Mouse (Mus musculus): Measurements from ENCODE around the gene 1110008P14Rik.
A peak's percentile ranks its signal among the peaks of the same experiment; 100 is the strongest.

The 1110008P14Rik gene

DNA sequence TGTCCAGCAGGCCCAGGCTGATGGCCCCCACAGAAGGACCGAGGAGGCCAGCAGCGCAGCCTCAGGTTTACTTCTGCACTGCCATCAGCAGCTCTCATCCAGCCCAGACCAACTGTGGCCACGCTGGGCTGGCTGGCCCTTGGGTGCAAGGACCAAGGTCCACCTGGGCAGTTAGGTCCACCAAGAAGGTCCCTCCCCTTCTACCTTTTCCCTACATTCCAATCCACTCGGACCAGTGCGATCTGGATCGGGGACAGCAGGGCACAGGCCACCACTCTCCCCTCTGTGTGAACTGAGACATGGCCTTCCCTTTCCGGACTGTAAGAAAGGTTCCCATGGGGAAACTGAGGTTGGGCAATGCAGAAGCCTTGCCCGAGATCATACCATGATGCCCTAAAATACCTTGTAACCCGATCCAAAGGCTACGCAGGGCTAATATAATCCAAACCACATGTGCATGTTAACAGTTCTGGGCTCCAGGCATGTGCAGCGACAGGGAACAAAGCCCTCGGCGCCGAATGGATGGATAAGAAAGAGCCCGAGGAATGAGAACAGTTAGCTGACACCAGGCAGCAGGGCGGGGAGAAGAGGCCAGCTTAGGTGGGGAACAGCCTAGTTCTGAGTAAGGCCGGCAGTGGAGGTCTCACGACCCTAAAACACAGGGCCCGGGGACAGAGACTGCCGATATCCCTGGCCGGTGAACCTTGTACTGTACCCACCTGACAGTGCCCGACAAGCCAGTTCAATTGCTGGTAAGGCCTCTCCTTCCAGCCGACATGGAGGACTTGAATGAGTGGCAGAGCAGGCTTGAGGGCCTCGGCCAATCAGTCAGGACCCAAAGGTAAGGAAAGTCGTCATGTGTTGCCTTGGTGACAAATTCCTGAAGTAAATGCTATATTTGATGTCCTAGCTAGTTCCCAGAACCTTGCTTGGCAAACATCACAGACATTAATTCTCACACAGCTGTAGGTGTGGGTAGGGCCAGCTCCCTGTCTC is 27.0 kb upstream of the 1110008P14Rik start:
- no peak for DNase-seq (ENCODE audit: low spot score)

GRCm38 (mm10) chr2:32407144-32407824 is 25.5 kb upstream of the 1110008P14Rik start:
- no peak for DNase-seq (ENCODE audit: low spot score)

DNA sequence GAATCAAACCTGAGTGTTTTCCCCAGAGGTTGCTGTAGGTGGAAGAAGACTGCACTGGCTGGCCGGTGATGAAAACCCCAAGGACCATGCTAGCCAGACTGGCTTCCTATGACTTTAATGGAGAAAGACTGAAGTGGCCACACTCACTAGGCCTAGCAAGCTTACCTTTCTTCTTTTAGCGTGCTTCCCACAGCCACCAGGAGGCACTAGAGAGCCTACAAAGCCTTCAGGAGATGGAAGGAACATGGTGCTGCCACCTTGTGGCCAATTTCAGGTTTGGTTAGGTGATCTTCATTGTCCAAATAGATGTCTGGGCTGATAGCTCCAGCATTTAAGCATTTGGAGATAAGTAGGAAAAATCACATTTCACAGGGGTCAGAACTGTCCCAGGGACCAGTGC is 22.9 kb upstream of the 1110008P14Rik start:
- peak; percentile 98 for DNase-seq (ENCODE audit: low spot score)

DNA sequence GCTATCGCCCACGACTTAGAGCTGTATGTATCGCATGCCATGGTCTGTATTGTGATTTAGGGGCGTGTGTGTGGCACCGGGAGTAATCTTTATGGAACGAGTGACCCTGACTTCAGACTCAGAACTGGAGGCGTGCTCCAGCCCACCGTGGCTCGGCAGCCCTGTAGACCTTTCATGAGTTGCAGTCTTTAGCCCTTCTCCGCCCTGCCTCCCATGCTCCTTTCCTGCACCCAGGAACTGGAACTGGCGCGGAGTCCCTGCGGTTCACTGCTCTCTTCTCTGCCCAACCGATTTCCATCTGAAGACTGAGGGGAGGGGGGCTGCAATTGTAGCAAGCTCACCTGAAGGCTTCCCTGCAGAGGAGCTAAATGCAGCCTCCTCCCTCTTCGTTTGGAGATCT is 15.0 kb upstream of the 1110008P14Rik start:
- DNase-seq (ENCODE audit: low spot score), result no peak

GRCm38 (mm10) chr2:32395946-32396621 is 14.3 kb upstream of the 1110008P14Rik start:
- peak; percentile 83 for DNase-seq (ENCODE audit: low spot score)

DNA sequence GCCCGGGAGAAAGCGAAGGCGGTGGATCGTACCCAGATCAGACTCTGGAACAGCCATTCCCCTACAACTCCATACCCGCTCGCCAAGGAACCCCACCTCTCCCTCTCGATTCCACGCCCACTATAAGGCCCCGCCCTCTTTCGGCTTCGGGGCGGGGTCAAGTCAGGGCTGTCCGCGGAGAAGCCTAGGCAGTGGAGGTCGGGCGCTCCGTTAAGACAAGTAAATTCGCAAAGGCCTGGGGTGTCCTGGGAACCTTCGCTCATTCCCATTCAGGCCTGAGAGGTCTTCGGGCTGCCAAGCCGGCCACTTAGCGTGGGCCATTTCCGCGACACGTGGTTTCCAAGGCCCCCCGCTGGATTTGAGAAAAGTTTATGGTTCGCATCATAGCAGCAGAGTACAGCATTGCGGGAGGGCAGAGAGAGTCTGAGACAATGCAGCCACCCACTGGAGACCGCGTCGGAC is 13.8 kb upstream of the 1110008P14Rik start, which contains the start of gene Ptges2:
TSS of gene Ptges2 (plus strand) at position 413 of the 462 bp plus-strand sequence.
- DNase-seq (ENCODE audit: low spot score), result peak; percentile 93

GRCm38 (mm10) chr2:32394973-32395372 is 13.2 kb upstream of the 1110008P14Rik start:
- DNase-seq (ENCODE audit: low spot score), result peak; percentile 59

DNA sequence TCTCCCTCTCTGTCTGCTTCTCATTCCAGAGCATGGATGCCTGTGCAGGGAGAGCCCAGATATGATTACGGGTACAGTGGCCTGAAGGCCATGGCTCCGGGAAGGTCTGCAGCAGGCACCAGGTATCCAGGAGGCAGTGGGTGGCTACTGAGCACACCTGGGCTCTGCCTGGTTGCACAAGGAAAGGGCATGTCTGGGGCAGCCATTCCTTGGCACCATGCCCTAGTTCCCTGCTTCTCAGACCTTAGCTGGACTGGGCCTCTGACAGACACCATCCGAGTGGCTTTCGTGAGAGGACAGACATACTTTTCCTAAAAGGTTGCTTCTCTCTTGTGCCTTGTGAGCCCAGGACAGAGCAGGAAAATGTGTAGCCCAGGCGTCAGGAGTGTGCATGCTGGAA is 10.3 kb upstream of the 1110008P14Rik start:
- DNase-seq (ENCODE audit: low spot score), result no peak

GRCm38 (mm10) chr2:32390871-32391270 is 9.1 kb upstream of the 1110008P14Rik start:
- DNase-seq (ENCODE audit: low spot score), result no peak

GRCm38 (mm10) chr2:32389157-32389556 is 7.4 kb upstream of the 1110008P14Rik start:
- no peak for DNase-seq (ENCODE audit: low spot score)

GRCm38 (mm10) chr2:32387706-32388490 is 6.2 kb upstream of the 1110008P14Rik start, which contains the start of gene Lcn2:
TSS of gene Lcn2 (minus strand) at chr2:32388252.
- DNase-seq (ENCODE audit: low spot score), result no peak

GRCm38 (mm10) chr2:32382689-32383088 is 951 bp upstream of the 1110008P14Rik start:
- DNase-seq (ENCODE audit: low spot score), result no peak

DNA sequence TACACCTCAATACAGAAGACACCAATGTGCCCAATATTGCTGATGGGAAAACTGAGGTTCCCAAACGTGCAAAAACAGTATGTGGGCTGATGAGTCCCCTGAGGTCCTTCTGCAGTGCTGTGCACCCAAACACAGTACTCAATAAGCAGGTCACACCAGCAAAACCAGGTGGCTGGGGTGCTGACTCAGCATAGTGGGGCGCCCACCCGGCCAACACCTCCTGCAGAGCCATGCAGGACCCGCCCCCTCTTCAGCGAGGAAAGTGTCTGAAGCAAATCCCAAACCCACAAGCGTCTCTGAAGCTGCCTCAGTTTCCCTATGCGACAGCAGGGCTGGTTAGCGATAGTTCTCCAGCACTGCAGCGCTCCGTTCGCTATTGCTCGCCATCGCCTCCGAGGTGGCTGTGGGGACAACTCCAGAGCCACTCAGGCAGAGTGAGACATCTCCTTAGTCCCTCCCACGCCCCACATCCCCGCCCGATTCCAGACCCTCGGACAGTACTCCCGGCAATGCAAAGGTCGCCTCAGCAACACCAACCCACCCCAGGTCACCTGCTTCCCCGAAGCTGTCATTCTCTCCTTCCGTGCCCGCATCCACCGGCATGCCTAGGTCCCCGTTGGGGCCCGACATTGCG is 480 bp downstream of the 1110008P14Rik start:
- peak; percentile 28 for DNase-seq (ENCODE audit: low spot score)

DNA sequence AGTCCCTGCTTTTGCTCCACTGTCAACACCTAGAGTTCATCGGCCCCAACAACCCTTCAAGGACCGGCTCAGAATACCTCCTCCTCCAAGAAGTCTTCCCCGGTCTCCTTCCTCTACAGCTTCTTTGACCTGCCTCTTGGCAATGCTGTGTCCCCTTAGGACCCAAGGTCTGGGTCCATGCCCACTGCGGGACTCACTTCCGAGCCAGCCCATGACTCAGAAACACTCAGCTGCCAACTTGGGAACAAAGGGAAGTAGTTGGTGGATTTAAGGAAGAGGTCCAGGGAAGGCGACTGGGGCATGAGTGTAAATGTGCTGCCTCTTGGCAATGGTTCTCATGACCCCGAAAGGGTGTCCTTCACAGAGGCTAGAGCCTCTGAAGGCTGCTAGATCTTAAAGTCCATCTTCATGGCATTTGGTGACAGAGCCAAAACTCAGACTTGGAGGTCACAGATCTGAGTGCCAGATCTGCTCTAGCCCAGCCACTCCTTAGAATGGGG is 1.7 kb downstream of the 1110008P14Rik start:
- no peak for DNase-seq (ENCODE audit: low spot score)

GRCm38 (mm10) chr2:32376963-32377362 is 4.8 kb downstream of the 1110008P14Rik start:
- DNase-seq (ENCODE audit: low spot score), result no peak

DNA sequence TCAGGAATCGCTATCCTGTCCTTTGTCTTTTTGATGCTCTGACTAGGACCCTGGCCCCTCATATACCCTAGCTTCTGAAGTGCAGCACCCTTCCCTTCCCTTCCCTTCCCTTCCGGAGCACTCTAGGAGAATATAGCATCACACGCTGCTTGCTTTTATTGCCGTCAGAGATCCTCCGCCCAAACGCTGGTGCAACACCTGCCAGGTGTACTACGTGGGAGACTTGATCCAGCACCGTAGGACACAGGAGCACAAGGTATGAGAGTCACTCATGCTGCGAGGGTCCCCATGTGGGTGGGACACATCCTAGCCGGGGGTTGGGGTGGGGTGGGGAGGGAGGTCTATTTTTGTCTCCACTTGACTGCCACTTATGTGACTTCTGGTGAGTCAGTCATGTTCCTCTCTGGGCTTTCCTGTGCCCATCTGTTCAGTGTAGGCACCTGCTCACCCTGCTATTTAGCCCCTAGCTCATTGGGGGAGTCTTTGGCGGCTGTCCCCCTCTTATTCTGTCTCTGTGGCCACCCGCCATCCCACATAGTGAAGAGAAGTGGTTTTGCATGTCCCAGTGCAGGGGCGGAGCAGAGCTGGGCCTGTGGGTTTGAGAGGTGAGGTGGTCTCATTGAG is 6.3 kb downstream of the 1110008P14Rik start:
- no peak for DNase-seq (ENCODE audit: low spot score)

DNA sequence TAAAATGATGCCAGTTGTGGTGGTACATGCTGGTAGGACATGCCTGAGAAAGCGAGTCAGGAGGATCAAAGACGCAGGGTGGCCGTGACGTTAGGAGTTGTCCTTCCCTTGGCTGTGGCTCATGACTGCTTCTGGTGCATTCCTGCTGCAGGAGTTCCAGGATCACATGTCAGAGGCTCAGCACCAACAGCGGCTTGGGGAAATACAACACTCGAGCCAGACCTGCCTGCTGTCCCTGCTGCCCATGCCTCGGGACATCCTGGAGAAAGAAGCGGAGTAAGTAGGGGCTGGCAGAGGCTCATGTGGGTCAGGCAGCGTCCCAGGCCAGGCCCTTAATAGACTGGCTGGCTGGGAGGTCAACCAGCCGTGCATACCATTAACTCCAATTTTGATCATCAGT is 7.5 kb downstream of the 1110008P14Rik start:
- no peak for DNase-seq (ENCODE audit: low spot score)

DNA sequence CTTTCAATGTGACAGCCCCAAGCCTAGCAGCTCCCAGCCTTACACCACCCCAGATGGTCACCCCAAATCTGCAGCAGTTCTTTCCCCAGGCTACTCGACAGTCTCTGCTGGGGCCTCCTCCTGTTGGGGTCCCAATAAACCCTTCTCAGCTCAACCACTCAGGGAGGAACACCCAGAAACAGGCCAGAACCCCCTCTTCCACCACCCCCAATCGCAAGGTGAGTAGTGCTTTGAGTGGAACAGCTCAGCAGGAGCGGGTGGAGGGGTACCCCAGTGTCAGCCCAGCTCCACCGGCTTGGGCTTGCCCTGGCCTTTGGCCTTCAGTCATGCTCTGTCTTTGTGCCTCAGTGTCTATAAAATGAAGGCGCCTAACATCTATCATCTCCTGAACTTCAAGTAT is 14.4 kb downstream of the 1110008P14Rik start:
- no peak for DNase-seq (ENCODE audit: low spot score)

GRCm38 (mm10) chr2:32364121-32364520 is 17.6 kb downstream of the 1110008P14Rik start:
- no peak for DNase-seq (ENCODE audit: low spot score)

Measured in c-Kit-positive CD71-positive TER-119-positive erythroid progenitor cells, embryonic 14.5 days (primary cell).